Mouse (Mus musculus) ES-E14 (cell line): ENCODE measurements at regions not wholly inside any gene's neighbourhood (a gene's known extent, or its start where the extent isn't known, plus 50 kb on each side); places are given as distances from the start of the nearest gene placed in this dataset.

ENCODE experiments used
- DNase-seq: peaks from one replicate; pipeline ENCODE4 v3.0.0-alpha.2; 2013; ENCODE audit warnings: low read depth, low spot score
- H3K27ac ChIP-seq: 2 replicates; pipeline ENCODE4 v1.5.1; 2012; ENCODE audit warnings: low read depth, mild to moderate bottlenecking, low read length, moderate library complexity, mixed read lengths; ENCODE audit not compliant: poor library complexity, insufficient read depth, severe bottlenecking
- H3K36me3 ChIP-seq: 2 replicates; pipeline ENCODE4 v1.6.1; 2012; ENCODE audit warnings: mild to moderate bottlenecking, low read length, moderate library complexity, mixed read lengths; ENCODE audit not compliant: control insufficient read depth, poor library complexity, insufficient read depth, severe bottlenecking
- H3K4me1 ChIP-seq, 2 experiments: fragments of 150-350 bp in 1 of 2; sonication (generic) in 1 of 2; 2 replicates each; pipeline ENCODE4 v1.6.1; 2012; ENCODE audit warnings: low read length in 2 of 2, mild to moderate bottlenecking in 1 of 2, mixed read lengths in 1 of 2; ENCODE audit not compliant: control insufficient read depth in 2 of 2, insufficient read depth in 2 of 2, poor library complexity in 1 of 2
- H3K4me3 ChIP-seq, 2 experiments: fragments of 150-350 bp in 1 of 2; sonication (generic) in 1 of 2; 2 replicates each; pipeline ENCODE4 v1.5.1; 2012; ENCODE audit warnings: low read length in 2 of 2, low read depth in 1 of 2, mild to moderate bottlenecking in 1 of 2, mixed read lengths in 1 of 2; ENCODE audit not compliant: insufficient read depth in 1 of 2, poor library complexity in 1 of 2, severe bottlenecking in 1 of 2
- H3K9ac ChIP-seq: 2 replicates; pipeline ENCODE4 v1.6.1; 2012; ENCODE audit warnings: low read depth, mild to moderate bottlenecking, low read length, mixed read lengths; ENCODE audit not compliant: poor library complexity, insufficient read depth, severe bottlenecking
- H3K9me3 ChIP-seq: fragments of 150-350 bp; sonication (generic); 2 replicates; pipeline ENCODE4 v1.6.1; 2012; ENCODE audit warnings: low read depth, mild to moderate bottlenecking, low read length; ENCODE audit not compliant: control insufficient read depth, insufficient read depth
- CHD2 ChIP-seq: IDR thresholded peaks from 2 replicates; pipeline ENCODE4 v1.6.1; 2014; ENCODE audit warnings: mild to moderate bottlenecking, low read depth, low read length, inconsistent platforms
- HCFC1 ChIP-seq: IDR thresholded peaks from 2 replicates; pipeline ENCODE4 v1.6.1; 2012; ENCODE audit warnings: low read length, inconsistent platforms, borderline replicate concordance; ENCODE audit not compliant: insufficient read depth
- MAFK ChIP-seq: IDR thresholded peaks from 2 replicates; pipeline ENCODE4 v1.6.1; 2014; ENCODE audit warnings: mild to moderate bottlenecking, low read depth, low read length, inconsistent platforms; ENCODE audit not compliant: insufficient read depth
- ZC3H11A ChIP-seq: IDR thresholded peaks from 2 replicates; pipeline ENCODE4 v1.6.1; 2012; ENCODE audit warnings: low read depth, mild to moderate bottlenecking, inconsistent platforms, low read length, borderline replicate concordance
- ZNF384 ChIP-seq: IDR thresholded peaks from 2 replicates; pipeline ENCODE4 v1.6.1; 2012; ENCODE audit warnings: low read depth, low read length, inconsistent platforms
- in situ Hi-C, 2 experiments: fragments of 600-800 bp; cut with MboI; formaldehyde crosslinking; loops; one replicate each; pipeline ENCODE4 v1.15.1; 2025; ENCODE audit warnings: low sequenced_read_pairs in 2 of 2, inconsistent platforms in 1 of 2; ENCODE audit not compliant: unreplicated experiment in 2 of 2

GRCm38 (mm10) chr10:17527151-17527737 is 195.8 kb upstream of the Cited2 start:
- no peak for DNase-seq
- no peaks in the 10 kb centered on the region for H3K36me3 ChIP-seq
- in situ Hi-C loops = no loop called here
- no peaks in the 10 kb centered on the region for H3K4me1 ChIP-seq
- H3K27ac ChIP-seq = no peak overlapping the region
- H3K4me3 ChIP-seq = no peak overlapping the region
- H3K9me3 ChIP-seq = no peaks in the 10 kb centered on the region
- TF ChIP-seq CHD2 (no peak), ZNF384 (no peak), ZC3H11A (no peak), MAFK (no peak), HCFC1 (no peak)
- H3K9ac ChIP-seq = no peak overlapping the region

GRCm38 (mm10) chr10:17528116-17528515 is 194.9 kb upstream of the Cited2 start:
- in situ Hi-C loops = no loop called here
- TF ChIP-seq ZC3H11A (no peak), CHD2 (no peak)
- H3K4me1 ChIP-seq = no peaks in the 10 kb centered on the region
- H3K9me3 ChIP-seq = no peaks in the 10 kb centered on the region
- no peak for DNase-seq
- H3K27ac ChIP-seq = no peak overlapping the region
- H3K36me3 ChIP-seq = no peaks in the 10 kb centered on the region
- H3K9ac ChIP-seq = no peak overlapping the region
- H3K4me3 ChIP-seq = no peak overlapping the region

- TF ChIP-seq HCFC1 (no peak), MAFK (no peak), ZC3H11A (no peak), ZNF384 (no peak), CHD2 (no peak)
- DNase-seq = no peak
- in situ Hi-C loops = no loop called here
- no peaks in the 10 kb centered on the region for H3K4me1 ChIP-seq
- H3K36me3 ChIP-seq = no peaks in the 10 kb centered on the region
- H3K9me3 ChIP-seq = no peaks in the 10 kb centered on the region
- H3K27ac ChIP-seq = no peak overlapping the region
- no peak overlapping the region for H3K4me3 ChIP-seq
- H3K9ac ChIP-seq = no peak overlapping the region
Measured at GRCm38 (mm10) chr10:17528846-17529245, 194.2 kb upstream of the Cited2 start.

GRCm38 (mm10) chr10:17529851-17530509 is 193.0 kb upstream of the Cited2 start:
- in situ Hi-C loops = no loop called here
- no peaks in the 10 kb centered on the region for H3K4me1 ChIP-seq
- H3K9ac ChIP-seq = no peak overlapping the region
- DNase-seq = no peak
- no peak overlapping the region for H3K4me3 ChIP-seq
- no peak overlapping the region for H3K27ac ChIP-seq
- TF ChIP-seq ZC3H11A = no peak
- no peak for TF ChIP-seq MAFK
- TF ChIP-seq ZNF384 = no peak
- no peak for TF ChIP-seq CHD2
- no peak for TF ChIP-seq HCFC1
- no peaks in the 10 kb centered on the region for H3K9me3 ChIP-seq
- H3K36me3 ChIP-seq = no peaks in the 10 kb centered on the region
